Mouse (Mus musculus): ENCODE results near the gene Supt7l. TPM values are rescaled to one million over a fixed set of nuclear protein-coding genes. Genes with fewer than 3 reads are reported as not detected.

The Supt7l gene
- polyA plus RNA-seq (2017; shearing (Covaris generic)): 24.3 TPM

GRCm38 (mm10) chr5:31527707-31528106, at the start of gene Supt7l:
TSS of gene Supt7l (minus strand) at chr5:31527807.

GRCm38 (mm10) chr5:31526354-31527116, 1.1 kb downstream of the Supt7l start, which contains the start of gene Slc4a1ap:
TSS of gene Slc4a1ap (plus strand) at chr5:31526995.

GRCm38 (mm10) chr5:31494513-31495297, 32.9 kb downstream of the Supt7l start, which contains the start of gene Gpn1:
TSS of gene Gpn1 (plus strand) at chr5:31494741.

GRCm38 (mm10) chr5:31485440-31485839, 42.2 kb downstream of the Supt7l start, which contains the start of gene 4930548H24Rik:
TSS of gene 4930548H24Rik (plus strand) at chr5:31485740.

Other genes with a start within 250 kb of the Supt7l start
- gene Ift172, start 236.7 kb downstream of the Supt7l start, polyA plus RNA-seq (2017; shearing (Covaris generic)): 14.7 TPM
- not detected for gene Fndc4, start 231.7 kb downstream of the Supt7l start, polyA plus RNA-seq (2017; shearing (Covaris generic))
- not detected for gene Gckr, start 230.4 kb downstream of the Supt7l start, polyA plus RNA-seq (2017; shearing (Covaris generic))
- gene Zfp512, start 75.4 kb downstream of the Supt7l start, polyA plus RNA-seq (2017; shearing (Covaris generic)): 52.3 TPM
- not detected for gene 4930548H24Rik, start 42.1 kb downstream of the Supt7l start, polyA plus RNA-seq (2017; shearing (Covaris generic))
- 39.0 TPM for gene Gpn1, start 33.1 kb downstream of the Supt7l start, polyA plus RNA-seq (2017; shearing (Covaris generic))
- 52.7 TPM for gene Slc4a1ap, start 812 bp downstream of the Supt7l start, polyA plus RNA-seq (2017; shearing (Covaris generic))
- 242 TPM for gene Mrpl33, start 69.1 kb upstream of the Supt7l start, polyA plus RNA-seq (2017; shearing (Covaris generic))
- 23.5 TPM for gene Rbks, start 169.8 kb upstream of the Supt7l start, polyA plus RNA-seq (2017; shearing (Covaris generic))
- gene Babam2, start 169.9 kb upstream of the Supt7l start, polyA plus RNA-seq (2017; shearing (Covaris generic)): 49.2 TPM

Data from activated CD4-positive, CD25-positive, alpha-beta regulatory T cell, adult 9 weeks (primary cell).